Mouse (Mus musculus): ENCODE measurements at regions not wholly inside any gene's neighbourhood (a gene's known extent, or its start where the extent isn't known, plus 50 kb on each side); places are given as distances from the start of the nearest gene placed in this dataset.

GRCm38 (mm10) chr14:98405936-98406635 is 236.5 kb upstream of the Dach1 start:
- no peak for TF ChIP-seq POLR2A (IDR thresholded peaks at IDR 0.05; ENCODE audit: borderline replicate concordance, low read depth, low read length)
- no peak for TF ChIP-seq CTCF (IDR thresholded peaks at IDR 0.05; ENCODE audit: low read depth, low read length)
- Histone ChIP-seq H3K4me1 (ENCODE audit: control insufficient read depth, insufficient read depth, low read length) (no peaks in the 10 kb centered on the region), H3K27ac (ENCODE audit: insufficient read depth, low read depth, low read length) (no peak overlapping the region), H3K4me3 (ENCODE audit: insufficient read depth, low read length) (no peak overlapping the region)

- Histone ChIP-seq H3K27ac (ENCODE audit: insufficient read depth, low read depth, low read length) (no peak overlapping the region), H3K4me1 (ENCODE audit: control insufficient read depth, insufficient read depth, low read length) (no peaks in the 10 kb centered on the region), H3K4me3 (ENCODE audit: insufficient read depth, low read length) (no peak overlapping the region)
- no peak for TF ChIP-seq POLR2A (IDR thresholded peaks at IDR 0.05; ENCODE audit: borderline replicate concordance, low read depth, low read length)
- TF ChIP-seq CTCF (IDR thresholded peaks at IDR 0.05; ENCODE audit: low read depth, low read length): no peak
Observed at GRCm38 (mm10) chr14:98404026-98404425, 234.5 kb upstream of the Dach1 start.

- no peak overlapping the region for H3K27ac ChIP-seq (ENCODE audit: insufficient read depth, low read depth, low read length)
- no peak for TF ChIP-seq CTCF (IDR thresholded peaks at IDR 0.05; ENCODE audit: low read depth, low read length)
- TF ChIP-seq POLR2A (IDR thresholded peaks at IDR 0.05; ENCODE audit: borderline replicate concordance, low read depth, low read length): no peak
- no peak overlapping the region for H3K4me3 ChIP-seq (ENCODE audit: insufficient read depth, low read length)
- no peaks in the 10 kb centered on the region for H3K4me1 ChIP-seq (ENCODE audit: control insufficient read depth, insufficient read depth, low read length)
Observed at GRCm38 (mm10) chr14:98387871-98388270, 218.3 kb upstream of the Dach1 start.

All from bone marrow macrophage, adult 2 months (primary cell).